Mouse (Mus musculus) lung, postnatal 0 days (tissue): ENCODE measurements around the gene 2210408I21Rik. TPM values are rescaled to one million over a fixed set of nuclear protein-coding genes. Genes with fewer than 3 reads are reported as not detected.

Experiments
- ATAC-seq: fragments of 200-750 bp; cut with Nextera tagmentation; 2 replicates; pipeline ENCODE4 v1.8.0; 2017; ENCODE audit warnings: moderate library complexity
- DNase-seq: peaks from one replicate; pipeline ENCODE4 v3.0.0-alpha.2; 2016; ENCODE audit warnings: low spot score
- H3K27ac ChIP-seq: fragments of 300-500 bp; sonication (generic); 2 replicates; pipeline ENCODE4 v1.5.1; 2014; ENCODE audit warnings: antibody characterized with exemption, mild to moderate bottlenecking, low read length, mixed read lengths
- H3K27me3 ChIP-seq: fragments of 300-500 bp; sonication (generic); replicated peaks from 2 replicates; pipeline ENCODE4 v1.6.1; 2014; ENCODE audit warnings: low read length, mixed read lengths; ENCODE audit not compliant: insufficient read depth
- H3K36me3 ChIP-seq: fragments of 300-500 bp; sonication (generic); 2 replicates; pipeline ENCODE4 v1.6.1; 2014; ENCODE audit warnings: low read length, mixed read lengths; ENCODE audit not compliant: insufficient read depth
- H3K4me1 ChIP-seq: fragments of 300-500 bp; sonication (generic); 2 replicates; pipeline ENCODE4 v1.6.1; 2014; ENCODE audit warnings: antibody characterized with exemption, low read depth, low read length, mixed read lengths; ENCODE audit not compliant: insufficient read depth
- H3K4me2 ChIP-seq: fragments of 300-500 bp; sonication (generic); replicated peaks from 2 replicates; pipeline ENCODE4 v1.6.1; 2014; ENCODE audit warnings: low read depth, mild to moderate bottlenecking, low read length, moderate library complexity, mixed read lengths
- H3K4me3 ChIP-seq: fragments of 300-500 bp; sonication (generic); 2 replicates; pipeline ENCODE4 v1.5.1; 2014; ENCODE audit warnings: low read depth, low read length
- H3K9ac ChIP-seq: fragments of 300-500 bp; sonication (generic); replicated peaks from 2 replicates; pipeline ENCODE4 v1.6.1; 2014; ENCODE audit warnings: low read depth, mild to moderate bottlenecking
- H3K9me3 ChIP-seq: fragments of 300-500 bp; sonication (generic); 2 replicates; pipeline ENCODE4 v1.6.1; 2016; ENCODE audit warnings: low read length, mixed read lengths
- CTCF ChIP-seq: IDR thresholded peaks from 2 replicates; pipeline ENCODE4 v1.5.1; 2016; ENCODE audit warnings: antibody characterized with exemption, mild to moderate bottlenecking
- EP300 ChIP-seq: IDR thresholded peaks from 2 replicates; pipeline ENCODE4 v1.6.1; 2016; ENCODE audit warnings: antibody characterized with exemption, mild to moderate bottlenecking, control low read depth
- WGBS: fragments of 180-500 bp; shearing (Covaris S2); extraction: QIAGEN DNeasy Blood & Tissue Kit; methylation state at CpG from one replicate; pipeline ENCODE4 v1.1.7; 2014; 5-methylcytosine and 5-hydroxymethylcytosine counted together
- polyA plus RNA-seq: library from polyadenylated mRNA; unstranded; fragments of >200 nt; fragmentation: Nextera tagmentation; extraction: Ambion mirVana; gene quantifications from 2 replicates; pipeline ENCODE4 v1.2.1, GENCODE M21; 2015

Gene 2210408I21Rik
- polyA plus RNA-seq, 1 experiment from 2014 or later: 5.3 TPM

DNA sequence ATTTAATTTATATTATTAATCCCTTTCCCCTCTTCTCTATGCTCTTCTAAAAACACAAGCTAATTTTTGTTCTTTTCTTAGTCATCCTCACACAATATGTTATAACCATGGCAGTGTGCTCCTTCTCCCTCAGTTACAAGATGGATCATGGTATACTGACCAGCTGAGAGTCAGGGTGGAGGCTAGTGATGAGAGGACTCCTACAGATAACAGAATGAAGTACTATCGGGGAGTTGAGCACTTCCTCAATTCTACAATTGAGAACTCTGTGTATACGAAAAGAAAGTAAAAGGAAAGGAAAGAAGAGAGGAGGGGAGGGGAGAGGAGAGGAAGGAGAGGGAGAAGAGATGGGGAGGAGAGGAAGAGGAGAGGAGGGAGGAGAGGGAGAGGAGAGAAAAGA, 206.8 kb downstream of the 2210408I21Rik start:
- Histone ChIP-seq H3K4me2 (no peak overlapping the region), H3K4me1 (no peaks in the 10 kb centered on the region), H3K27ac (no peak overlapping the region), H3K27me3 (no peaks in the 10 kb centered on the region), H3K36me3 (no peaks in the 10 kb centered on the region), H3K9ac (no peak overlapping the region), H3K4me3 (no peak overlapping the region), H3K9me3 (no peaks in the 10 kb centered on the region)
- ATAC-seq (no peak), DNase-seq (no peak)
- no peak for TF ChIP-seq EP300
- TF ChIP-seq CTCF: no peak
- 62% methylated on average over 2 of the region's 2 CpGs for WGBS

DNA sequence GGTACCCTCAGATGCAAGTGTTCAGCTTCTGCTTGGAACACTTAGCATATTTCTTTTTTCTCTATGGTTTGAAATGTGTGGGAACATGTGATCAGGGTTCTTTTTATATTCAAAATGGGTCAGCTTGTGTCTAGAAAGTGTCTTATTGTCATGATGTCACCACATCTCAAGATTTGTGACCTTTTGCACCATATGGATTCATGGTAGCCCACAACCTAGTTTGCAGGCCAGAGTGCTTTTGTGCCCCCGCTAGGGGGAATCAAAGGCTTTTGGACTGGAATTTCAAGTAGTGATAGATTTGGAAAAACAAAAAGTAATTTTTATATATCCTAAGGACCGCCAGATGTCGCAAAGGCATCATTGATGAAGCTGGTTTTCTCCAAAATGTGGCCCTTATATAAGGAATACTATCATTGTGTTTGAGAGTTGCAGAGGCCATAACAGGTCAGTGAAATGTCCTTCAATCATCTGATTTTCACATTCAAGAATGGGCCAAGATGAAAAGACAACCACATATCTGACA, 250.2 kb downstream of the 2210408I21Rik start:
- H3K4me2 ChIP-seq: no peak overlapping the region
- no peak overlapping the region for H3K27ac ChIP-seq
- no peaks in the 10 kb centered on the region for H3K36me3 ChIP-seq
- WGBS: 80% methylated on average over 3 of the region's 3 CpGs
- DNase-seq (no peak), ATAC-seq (no peak)
- TF ChIP-seq CTCF (no peak), EP300 (no peak)
- no peak overlapping the region for H3K9ac ChIP-seq
- no peaks in the 10 kb centered on the region for H3K9me3 ChIP-seq
- no peaks in the 10 kb centered on the region for H3K4me1 ChIP-seq
- no peak overlapping the region for H3K4me3 ChIP-seq
- no peaks in the 10 kb centered on the region for H3K27me3 ChIP-seq

DNA sequence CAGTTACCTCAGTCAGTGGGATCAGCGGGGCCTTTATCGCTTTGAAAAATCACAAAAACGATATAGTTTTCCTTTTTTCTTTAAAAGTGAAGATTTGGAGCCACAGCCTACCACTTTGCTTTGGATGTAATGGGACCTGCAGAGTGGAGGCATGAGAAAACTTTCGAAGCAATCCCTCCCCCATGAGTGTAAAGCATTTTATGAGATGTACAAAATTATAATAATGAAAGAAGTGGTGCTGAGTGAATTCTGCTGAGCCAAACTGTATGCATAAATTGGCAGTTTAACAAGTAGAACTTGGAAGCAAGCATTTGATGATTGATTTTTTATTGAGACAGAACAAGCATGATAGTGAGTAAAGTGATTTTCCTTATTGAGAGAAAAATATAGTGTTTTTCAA, 250.7 kb downstream of the 2210408I21Rik start:
- no peak for TF ChIP-seq CTCF
- TF ChIP-seq EP300: no peak
- no peak overlapping the region for H3K27ac ChIP-seq
- no peaks in the 10 kb centered on the region for H3K4me1 ChIP-seq
- no peaks in the 10 kb centered on the region for H3K36me3 ChIP-seq
- no peak for DNase-seq
- 84% methylated on average over 4 of the region's 4 CpGs for WGBS
- no peak overlapping the region for H3K9ac ChIP-seq
- no peak overlapping the region for H3K4me3 ChIP-seq
- no peak overlapping the region for H3K4me2 ChIP-seq
- H3K27me3 ChIP-seq: no peaks in the 10 kb centered on the region
- ATAC-seq: no peak
- H3K9me3 ChIP-seq: no peaks in the 10 kb centered on the region

DNA sequence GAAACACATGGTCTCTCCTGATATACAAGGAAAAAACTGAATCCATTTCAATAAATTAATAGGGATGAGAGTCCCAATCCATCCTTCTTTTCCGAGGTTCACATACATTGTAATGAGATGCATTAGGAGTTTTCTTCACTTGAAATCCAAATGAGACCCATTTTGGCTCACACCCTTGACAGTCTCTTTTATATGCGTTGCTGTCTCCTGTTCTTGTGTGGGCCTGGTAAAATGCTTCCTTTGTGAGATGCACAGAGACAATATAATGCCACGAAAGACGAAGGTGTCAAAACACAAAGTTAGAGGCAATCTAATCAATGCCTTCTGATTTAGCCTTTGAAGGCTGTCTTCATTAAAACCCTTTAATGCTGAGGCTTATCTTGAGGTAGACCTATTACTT, 252.8 kb downstream of the 2210408I21Rik start:
- H3K4me1 ChIP-seq: no peaks in the 10 kb centered on the region
- DNase-seq (no peak), ATAC-seq (no peak)
- no peak for TF ChIP-seq CTCF
- TF ChIP-seq EP300: no peak
- no peak overlapping the region for H3K4me2 ChIP-seq
- no peak overlapping the region for H3K4me3 ChIP-seq
- no peaks in the 10 kb centered on the region for H3K9me3 ChIP-seq
- H3K27ac ChIP-seq: no peak overlapping the region
- H3K27me3 ChIP-seq: no peaks in the 10 kb centered on the region
- 83% methylated on average over 4 of the region's 4 CpGs for whole genome bisulfite sequencing
- H3K36me3 ChIP-seq: no peaks in the 10 kb centered on the region
- no peak overlapping the region for H3K9ac ChIP-seq

DNA sequence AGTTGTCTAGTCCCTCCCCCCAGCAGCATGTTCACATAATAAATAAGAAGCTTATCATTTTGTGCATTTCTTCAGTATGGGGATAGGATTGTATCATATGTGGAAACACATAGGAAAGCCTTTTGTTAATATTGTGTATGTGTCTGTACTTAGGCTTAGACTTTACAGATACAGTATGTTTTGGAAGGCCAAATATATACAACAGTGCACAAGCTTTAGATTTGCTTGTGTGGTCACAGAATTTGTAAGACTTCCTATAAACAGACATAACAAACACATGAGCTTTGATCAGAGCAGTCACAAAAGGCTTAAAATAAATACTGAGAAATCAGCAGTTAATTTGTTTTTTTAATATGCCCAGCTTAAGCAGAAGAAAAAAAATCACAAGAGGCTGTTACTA, 253.9 kb downstream of the 2210408I21Rik start:
- no peak for ATAC-seq
- H3K4me2 ChIP-seq: no peak overlapping the region
- no peaks in the 10 kb centered on the region for H3K27me3 ChIP-seq
- TF ChIP-seq EP300 (no peak), CTCF (no peak)
- H3K4me3 ChIP-seq: no peak overlapping the region
- no peak for DNase-seq
- H3K27ac ChIP-seq: no peak overlapping the region
- H3K4me1 ChIP-seq: no peaks in the 10 kb centered on the region
- no peaks in the 10 kb centered on the region for H3K9me3 ChIP-seq
- H3K36me3 ChIP-seq: no peaks in the 10 kb centered on the region
- H3K9ac ChIP-seq: no peak overlapping the region

DNA sequence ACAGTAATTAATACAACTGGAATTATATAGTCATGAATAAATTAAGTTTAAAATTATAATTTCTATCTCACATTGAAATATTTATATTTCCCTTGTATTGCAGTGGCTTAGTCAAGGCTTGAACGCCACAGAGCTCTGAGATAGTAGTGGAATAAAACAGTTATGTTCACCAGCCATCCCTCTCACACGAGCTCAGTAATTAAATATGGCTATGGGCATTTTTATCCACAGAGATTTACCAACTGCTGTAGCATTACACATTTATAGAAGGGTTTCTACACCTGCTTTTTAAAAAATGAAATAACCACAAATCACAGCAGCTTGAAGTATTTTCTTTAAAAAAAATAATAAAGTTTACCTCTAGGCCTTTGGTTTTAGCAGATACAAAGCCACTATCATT, 261.0 kb downstream of the 2210408I21Rik start:
- H3K27ac ChIP-seq: no peak overlapping the region
- H3K4me1 ChIP-seq: no peaks in the 10 kb centered on the region
- no peak overlapping the region for H3K4me2 ChIP-seq
- no peak overlapping the region for H3K4me3 ChIP-seq
- no peak for TF ChIP-seq EP300
- H3K27me3 ChIP-seq: no peaks in the 10 kb centered on the region
- no peak for ATAC-seq
- no peak overlapping the region for H3K9ac ChIP-seq
- 74% methylated on average over 2 of the region's 2 CpGs for WGBS
- H3K36me3 ChIP-seq: no peaks in the 10 kb centered on the region
- H3K9me3 ChIP-seq: no peaks in the 10 kb centered on the region
- no peak for DNase-seq

DNA sequence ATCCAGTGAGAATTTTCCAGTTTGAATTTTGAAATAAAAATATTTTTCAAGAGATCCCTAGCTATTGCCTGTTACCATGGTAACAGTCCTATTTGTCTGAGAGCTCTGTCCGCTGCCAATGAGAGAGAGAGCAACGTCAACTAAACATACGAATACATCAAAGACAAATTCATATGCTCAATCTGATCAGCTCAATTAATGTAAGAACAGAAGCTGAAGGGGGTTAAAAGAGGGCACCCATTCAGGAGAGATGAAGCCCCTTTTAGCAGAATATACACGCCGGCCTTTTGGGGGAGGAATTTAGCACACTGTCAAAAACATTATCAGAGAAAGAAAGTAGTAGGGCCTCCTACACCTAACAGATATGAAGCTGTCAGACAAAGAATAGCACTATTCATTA, 261.6 kb downstream of the 2210408I21Rik start:
- Histone ChIP-seq H3K9me3 (no peaks in the 10 kb centered on the region), H3K4me3 (no peak overlapping the region), H3K36me3 (no peaks in the 10 kb centered on the region), H3K9ac (no peak overlapping the region), H3K4me1 (no peaks in the 10 kb centered on the region), H3K27ac (no peak overlapping the region), H3K27me3 (no peaks in the 10 kb centered on the region), H3K4me2 (no peak overlapping the region)
- DNase-seq (no peak), ATAC-seq (no peak)
- 58% methylated on average over 5 of the region's 5 CpGs for WGBS
- TF ChIP-seq EP300 (no peak), CTCF (no peak)
